Mouse (Mus musculus) ES-E14 (cell line): ENCODE measurements around the gene Gm39566.

Source experiments
- CHD2 ChIP-seq: IDR thresholded peaks from 2 replicates; pipeline ENCODE4 v1.6.1; 2014; ENCODE audit warnings: mild to moderate bottlenecking, low read depth, low read length, inconsistent platforms
- HCFC1 ChIP-seq: IDR thresholded peaks from 2 replicates; pipeline ENCODE4 v1.6.1; 2012; ENCODE audit warnings: low read length, inconsistent platforms, borderline replicate concordance; ENCODE audit not compliant: insufficient read depth
- ZC3H11A ChIP-seq: IDR thresholded peaks from 2 replicates; pipeline ENCODE4 v1.6.1; 2012; ENCODE audit warnings: low read depth, mild to moderate bottlenecking, inconsistent platforms, low read length, borderline replicate concordance

- TF ChIP-seq ZC3H11A = no peak
- TF ChIP-seq HCFC1 = no peak
- no peak for TF ChIP-seq CHD2
These were observed 11.8 kb downstream of the Gm39566 start for GRCm38 (mm10) chr11:69803328-69803727.
